Mouse (Mus musculus) CH12.LX (cell line): ENCODE results near the gene Slc45a1. TPM values are rescaled to one million over a fixed set of nuclear protein-coding genes. Genes with fewer than 3 reads are reported as not detected.

Experiments
- DNase-seq: peaks from one replicate; pipeline ENCODE4 v3.0.0-alpha.2; 2013; ENCODE audit errors: extremely low read depth
- H3K27ac ChIP-seq: 2 replicates; pipeline ENCODE4 v1.5.1; 2012; ENCODE audit warnings: low read depth, mild to moderate bottlenecking, control low read depth, moderate library complexity; ENCODE audit not compliant: insufficient read depth
- H3K27me3 ChIP-seq: replicated peaks from 2 replicates; pipeline ENCODE3; 2012; ENCODE audit warnings: inconsistent platforms
- H3K36me3 ChIP-seq, 2 experiments: replicated peaks in 1 of 2; 2 replicates each; pipeline versions ENCODE3 to v1.6.1; 2012; ENCODE audit warnings: inconsistent platforms in 1 of 2, low read length in 1 of 2, mild to moderate bottlenecking in 1 of 2, mixed read lengths in 1 of 2, moderate library complexity in 1 of 2; ENCODE audit not compliant: control insufficient read depth in 1 of 2, insufficient read depth in 1 of 2
- H3K4me1 ChIP-seq, 2 experiments: 2 replicates each; pipeline ENCODE4 v1.6.1; 2012; ENCODE audit warnings: inconsistent platforms in 1 of 2, moderate library complexity in 1 of 2; ENCODE audit not compliant: insufficient read depth in 2 of 2, control insufficient read depth in 1 of 2
- H3K4me2 ChIP-seq: 2 replicates; pipeline ENCODE4 v1.6.1; 2012; ENCODE audit warnings: low read depth, mild to moderate bottlenecking, control low read depth; ENCODE audit not compliant: poor library complexity, insufficient read depth, severe bottlenecking
- H3K4me3 ChIP-seq, 3 experiments: fragments of 150-350 bp in 1 of 3; sonication (generic) in 1 of 3; replicated peaks in 1 of 3; 2 replicates each; pipeline versions ENCODE3 to v1.5.1; 2011 to 2012; ENCODE audit warnings: low read depth in 2 of 3, low read length in 2 of 3, mild to moderate bottlenecking in 2 of 3, moderate library complexity in 2 of 3, control low read depth in 1 of 3, improper control_type of control experiment in 1 of 3, inconsistent platforms in 1 of 3, mixed read lengths in 1 of 3; ENCODE audit not compliant: poor library complexity in 1 of 3
- H3K79me2 ChIP-seq: replicated peaks from 2 replicates; pipeline ENCODE4 v1.6.1; 2012; ENCODE audit warnings: mild to moderate bottlenecking, moderate library complexity; ENCODE audit not compliant: control insufficient read depth, poor library complexity, insufficient read depth, severe bottlenecking; ENCODE audit errors: extremely low read depth
- H3K9ac ChIP-seq: 2 replicates; pipeline ENCODE4 v1.6.1; 2012; ENCODE audit warnings: low read depth, mild to moderate bottlenecking, control low read depth, moderate library complexity; ENCODE audit not compliant: insufficient read depth
- H3K9me3 ChIP-seq: replicated peaks from 2 replicates; pipeline ENCODE3; 2012; ENCODE audit warnings: low read length, inconsistent platforms, mixed read lengths
- CTCF ChIP-seq, 2 experiments: IDR thresholded peaks in 1 of 2; conservative IDR thresholded peaks in 1 of 2; 2 replicates each; pipeline ENCODE4 v1.5.1; 2011 to 2012; ENCODE audit warnings: low read depth in 2 of 2, low read length in 2 of 2, improper control_type of control experiment in 1 of 2, inconsistent platforms in 1 of 2, mild to moderate bottlenecking in 1 of 2, moderate library complexity in 1 of 2
- E2F4 ChIP-seq: IDR thresholded peaks from 2 replicates; pipeline ENCODE4 v1.6.1; 2011; ENCODE audit warnings: low read depth, low read length, improper control_type of control experiment; ENCODE audit not compliant: insufficient replicate concordance
- ETS1 ChIP-seq: conservative IDR thresholded peaks from 2 replicates; pipeline ENCODE4 v1.6.1; 2012; ENCODE audit warnings: low read depth, mild to moderate bottlenecking, inconsistent platforms, low read length, improper control_type of control experiment, moderate library complexity
- IRF4 ChIP-seq: IDR thresholded peaks from 2 replicates; pipeline ENCODE4 v1.6.1; 2014; ENCODE audit warnings: low read depth, mild to moderate bottlenecking, inconsistent platforms, low read length, improper control_type of control experiment
- KAT2A ChIP-seq: IDR thresholded peaks from 2 replicates; pipeline ENCODE4 v1.6.1; 2012; ENCODE audit warnings: low read length, improper control_type of control experiment, inconsistent platforms; ENCODE audit not compliant: insufficient replicate concordance
- MEF2A ChIP-seq: IDR thresholded peaks from 2 replicates; pipeline ENCODE4 v1.6.1; 2014; ENCODE audit warnings: low read depth, mild to moderate bottlenecking, inconsistent platforms, low read length, improper control_type of control experiment, borderline replicate concordance
- MYC ChIP-seq: IDR thresholded peaks from 2 replicates; pipeline ENCODE4 v1.6.1; 2011; ENCODE audit warnings: low read depth, mild to moderate bottlenecking, improper control_type of control experiment, low read length
- NELFE ChIP-seq: IDR thresholded peaks from 2 replicates; pipeline ENCODE4 v1.6.1; 2011; ENCODE audit warnings: low read depth, low read length, improper control_type of control experiment
- POLR2AphosphoS2 ChIP-seq: IDR thresholded peaks from 2 replicates; pipeline ENCODE4 v1.6.1; 2011; ENCODE audit warnings: low read depth, low read length, improper control_type of control experiment
- RAD21 ChIP-seq: IDR thresholded peaks from 2 replicates; pipeline ENCODE4 v1.6.1; 2011; ENCODE audit warnings: low read depth, mild to moderate bottlenecking, low read length, improper control_type of control experiment, moderate library complexity
- SMC3 ChIP-seq: IDR thresholded peaks from 2 replicates; pipeline ENCODE4 v1.6.1; 2011; ENCODE audit warnings: low read depth, low read length, improper control_type of control experiment
- TCF12 ChIP-seq: IDR thresholded peaks from 2 replicates; pipeline ENCODE4 v1.6.1; 2014; ENCODE audit warnings: low read depth, mild to moderate bottlenecking, inconsistent platforms, low read length, improper control_type of control experiment
- UBTF ChIP-seq: IDR thresholded peaks from 2 replicates; pipeline ENCODE4 v1.6.1; 2012; ENCODE audit warnings: low read depth, mild to moderate bottlenecking, inconsistent platforms, low read length, improper control_type of control experiment, moderate library complexity
- USF2 ChIP-seq: conservative IDR thresholded peaks from 2 replicates; pipeline ENCODE4 v1.6.1; 2011; ENCODE audit warnings: low read depth, low read length, improper control_type of control experiment
- ZNF384 ChIP-seq: IDR thresholded peaks from 2 replicates; pipeline ENCODE4 v1.6.1; 2012; ENCODE audit warnings: low read depth, low read length, improper control_type of control experiment, inconsistent platforms
- dilution Hi-C: fragments of 300-500 bp; cut with MboI; formaldehyde crosslinking; loops from 2 replicates; pipeline ENCODE4 v1.14.3; 2020; ENCODE audit warnings: low sequenced_read_pairs; ENCODE audit not compliant: extremely low pct_unique_long_range_greater_than_20kb, extremely low pct_ligation_motif_present
- in situ Hi-C: fragments of 300-500 bp; cut with MboI; formaldehyde crosslinking; loops from 3 replicates; pipeline ENCODE4 v1.14.3; 2019; ENCODE audit warnings: low sequenced_read_pairs, low pct_ligation_motif_present, low pct_unique_long_range_greater_than_20kb, mixed read lengths
- polyA plus RNA-seq: library from polyadenylated mRNA; unstranded; fragments of >175 nt; gene quantifications from 2 replicates; pipeline ENCODE4 v1.2.1, GENCODE M21; 2012; ENCODE audit warnings: low read depth; ENCODE audit not compliant: insufficient read length
- total RNA-seq, 2 experiments: library from RNA; depleted of rRNA; stranded (reverse); fragments of 300-350 nt in 1 of 2; fragments of >200 nt in 1 of 2; gene quantifications; 2 replicates each; pipeline ENCODE4 v1.2.3; 2012 to 2014

Slc45a1 gene
- total and polyA plus RNA-seq, 3 experiments = not detected

DNA sequence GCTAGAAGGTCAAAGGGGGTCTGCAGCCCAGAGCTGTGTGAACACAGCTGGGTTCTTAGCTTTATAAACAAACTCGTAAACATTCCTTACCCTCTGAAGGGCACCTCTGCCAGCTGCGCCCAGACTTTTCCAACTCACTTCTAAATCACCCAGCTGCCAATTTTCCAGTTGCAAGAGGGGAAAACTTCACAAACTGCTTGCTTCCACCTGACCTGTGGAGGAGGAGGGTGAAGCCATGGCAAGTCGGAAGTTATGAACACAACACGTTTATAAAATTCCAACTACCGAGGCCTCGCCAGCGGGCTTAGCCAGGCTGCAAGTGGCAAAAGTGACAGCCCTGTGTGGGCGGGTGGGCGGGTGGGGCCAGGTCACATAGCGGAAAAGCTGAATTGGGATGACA is 13.8 kb upstream of the Slc45a1 start:
- Histone ChIP-seq H3K9me3 (peaks cover 3% of the 10 kb centered on the region), H3K9ac (no peak overlapping the region), H3K27ac (no peak overlapping the region), H3K4me2 (no peak overlapping the region), H3K27me3 (no peaks in the 10 kb centered on the region), H3K4me1 (peaks cover 0 to 4% of the 10 kb centered on the region in 2 experiments; a peak in 3 of 4 replicates), H3K79me2 (no peaks in the 10 kb centered on the region), H3K36me3 (no peaks in the 10 kb centered on the region), H3K4me3 (no peak overlapping the region)
- in situ Hi-C loops = loop anchor here (10.0 kb wide), 1 partner anchor 209 kb away; no protein-coding TSS in a partner anchor
- TF ChIP-seq ZNF384 = no peak
- no peak for TF ChIP-seq MYC
- TF ChIP-seq POLR2AphosphoS2 = no peak
- no peak for TF ChIP-seq NELFE
- TF ChIP-seq KAT2A = no peak
- no peak for TF ChIP-seq UBTF
- TF ChIP-seq IRF4 = no peak
- TF ChIP-seq RAD21 = no peak
- TF ChIP-seq MEF2A = no peak
- TF ChIP-seq ETS1 = no peak
- TF ChIP-seq TCF12 = no peak
- no peak for TF ChIP-seq E2F4
- dilution Hi-C loops = no loop called here
- no peak for DNase-seq

DNA sequence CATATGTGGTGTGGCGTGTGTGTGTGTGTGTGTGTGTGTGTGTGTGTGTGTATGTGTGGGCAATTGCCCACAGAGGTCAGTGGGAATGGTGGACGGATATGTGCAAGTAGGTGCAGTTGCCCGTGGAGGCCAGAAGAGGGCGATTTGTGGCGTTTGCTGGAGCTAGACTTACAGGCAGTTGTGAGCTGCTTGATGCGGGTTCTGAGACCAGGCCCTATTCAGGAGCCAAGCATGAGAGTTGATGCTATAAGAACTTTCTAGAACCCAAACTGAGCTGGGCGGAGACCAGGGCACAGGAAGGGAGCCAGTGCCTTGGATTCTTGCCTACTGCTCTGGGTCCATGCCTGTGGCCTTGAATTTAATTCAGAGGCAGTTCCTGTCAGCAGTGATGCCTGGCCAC is 12.8 kb upstream of the Slc45a1 start:
- no peak overlapping the region for H3K4me2 ChIP-seq
- peaks cover 0 to 4% of the 10 kb centered on the region in 2 experiments; a peak in 3 of 4 replicates for H3K4me1 ChIP-seq
- peaks cover 3% of the 10 kb centered on the region for H3K9me3 ChIP-seq
- no peak overlapping the region for H3K9ac ChIP-seq
- DNase-seq = no peak
- in situ Hi-C loops = loop anchor here (10.0 kb wide), 1 partner anchor 210 kb away; no protein-coding TSS in a partner anchor
- no peak overlapping the region for H3K4me3 ChIP-seq
- no peak for TF ChIP-seq USF2
- TF ChIP-seq SMC3 = peak; percentile 37
- TF ChIP-seq CTCF (conservative IDR thresholded peaks at IDR 0.05 in 1 of 2, IDR thresholded peaks at IDR 0.05 in 1 of 2; ENCODE audit: low read depth in 2 of 2, low read length in 2 of 2) = peak in 1 of 2 experiments; percentile 51; a peak in 3 of 4 replicates
- H3K79me2 ChIP-seq = no peaks in the 10 kb centered on the region
- H3K27ac ChIP-seq = no peak overlapping the region
- dilution Hi-C loops = no loop called here
- no peaks in the 10 kb centered on the region for H3K27me3 ChIP-seq
- H3K36me3 ChIP-seq = no peaks in the 10 kb centered on the region
